Mouse (Mus musculus) stomach, embryonic 16.5 days (tissue): ENCODE measurements around the gene Myo1a. TPM values are rescaled to one million over a fixed set of nuclear protein-coding genes. Genes with fewer than 3 reads are reported as not detected.
"Not testable (repeated sequence)": the region's sequence is repeated elsewhere in the genome, so short reads cannot be mapped to it uniquely, and the experiment has no call there.

ENCODE experiments used
- ATAC-seq: fragments of 200-750 bp; cut with Nextera tagmentation; 2 replicates; pipeline ENCODE4 v1.8.0; 2017; ENCODE audit warnings: moderate number of reproducible peaks, moderate TSS enrichment; ENCODE audit not compliant: insufficient read depth, low FRiP score
- H3K27ac ChIP-seq: fragments of 300-500 bp; sonication (generic); 2 replicates; pipeline ENCODE4 v1.5.1; 2014; ENCODE audit warnings: low read length
- H3K27me3 ChIP-seq: fragments of 300-500 bp; sonication (generic); 2 replicates; pipeline ENCODE4 v1.6.1; 2014; ENCODE audit warnings: low read length, control low read depth, mixed read lengths; ENCODE audit not compliant: control insufficient read depth, insufficient read depth
- H3K36me3 ChIP-seq: fragments of 300-500 bp; sonication (generic); 2 replicates; pipeline ENCODE4 v1.6.1; 2014; ENCODE audit warnings: low read length; ENCODE audit not compliant: control insufficient read depth, insufficient read depth
- H3K4me1 ChIP-seq: fragments of 300-500 bp; sonication (generic); 2 replicates; pipeline ENCODE4 v1.6.1; 2014; ENCODE audit warnings: low read length, control low read depth, mixed read lengths; ENCODE audit not compliant: control insufficient read depth, insufficient read depth
- H3K4me2 ChIP-seq: fragments of 300-500 bp; sonication (generic); 2 replicates; pipeline ENCODE4 v1.6.1; 2014; ENCODE audit warnings: low read depth, low read length, mixed read lengths
- H3K4me3 ChIP-seq: fragments of 300-500 bp; sonication (generic); replicated peaks from 2 replicates; pipeline ENCODE4 v1.5.1; 2014; ENCODE audit warnings: mild to moderate bottlenecking, low read length
- H3K9ac ChIP-seq: fragments of 300-500 bp; sonication (generic); 2 replicates; pipeline ENCODE4 v1.6.1; 2014; ENCODE audit warnings: low read length
- H3K9me3 ChIP-seq: fragments of 300-500 bp; sonication (generic); replicated peaks from 2 replicates; pipeline ENCODE4 v1.6.1; 2016; ENCODE audit warnings: low read length, control low read depth; ENCODE audit not compliant: control insufficient read depth
- WGBS: fragments of 180-500 bp; shearing (Covaris S2); extraction: QIAGEN DNeasy Blood & Tissue Kit; methylation state at CpG from one replicate; pipeline ENCODE4 v1.1.7; 2014; 5-methylcytosine and 5-hydroxymethylcytosine counted together
- polyA plus RNA-seq: library from polyadenylated mRNA; unstranded; fragments of >200 nt; fragmentation: Nextera tagmentation; extraction: Ambion mirVana; gene quantifications from 2 replicates; pipeline ENCODE4 v1.2.1, GENCODE M21; 2015

The Myo1a gene
- polyA plus RNA-seq, 1 experiment from 2014 or later = 24.5 TPM

DNA sequence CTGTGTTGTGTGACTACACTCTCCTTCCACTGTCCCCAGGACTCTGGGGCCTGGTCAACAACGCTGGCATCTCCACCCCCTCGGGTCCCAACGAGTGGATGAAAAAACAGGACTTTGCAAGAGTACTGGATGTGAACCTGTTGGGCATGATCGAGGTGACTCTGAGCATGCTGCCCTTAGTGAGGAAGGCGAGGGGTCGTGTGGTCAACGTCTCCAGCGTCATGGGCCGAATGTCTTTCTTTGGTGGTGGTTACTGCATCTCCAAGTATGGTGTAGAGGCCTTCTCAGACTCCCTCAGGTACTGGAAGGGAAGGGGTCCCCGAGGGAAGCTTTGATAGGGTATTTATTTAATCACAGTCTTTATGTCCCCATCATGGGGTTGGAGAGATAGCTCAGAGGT is 58.0 kb downstream of the Myo1a start:
- not testable (repeated sequence) for ATAC-seq, H3K27me3 ChIP-seq, H3K27ac ChIP-seq

DNA sequence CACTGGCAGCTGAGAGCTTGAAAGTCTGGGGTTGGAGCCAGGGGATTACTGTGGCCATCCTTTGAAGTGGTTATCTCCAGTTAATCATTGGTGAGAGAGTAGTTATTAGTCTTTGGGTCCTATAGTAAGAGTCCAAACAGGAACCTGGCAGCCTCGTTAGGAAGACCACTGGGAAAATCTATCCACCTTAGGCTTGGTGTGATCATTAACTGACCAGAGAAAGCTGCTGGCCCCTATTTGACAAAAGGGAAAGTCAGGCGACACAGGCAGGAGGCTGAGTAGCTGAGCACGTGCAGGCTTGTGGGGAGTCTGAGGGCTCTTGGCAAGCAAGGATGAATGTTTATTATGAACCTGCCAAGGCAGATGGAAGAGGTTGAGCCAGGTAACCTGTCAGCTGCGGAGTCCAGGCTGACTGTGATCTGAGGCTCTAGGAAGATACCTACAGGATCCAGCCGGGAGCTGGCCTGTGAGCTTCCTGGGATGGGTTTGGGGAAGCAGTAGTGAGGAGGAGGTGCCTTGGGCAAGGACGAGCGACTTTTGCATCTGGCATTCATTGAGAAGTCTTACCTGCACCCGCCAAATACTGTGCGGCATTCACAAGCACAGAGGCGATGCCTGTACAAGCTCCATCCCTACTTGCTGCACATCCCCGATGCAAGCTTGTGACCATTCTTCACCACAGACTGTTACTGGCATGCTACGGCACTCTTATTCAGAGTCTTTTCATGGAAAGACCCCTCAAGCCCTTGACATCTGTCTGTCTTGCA is 59.1 kb downstream of the Myo1a start:
- Histone ChIP-seq H3K9me3 (no peaks in the 10 kb centered on the region), H3K27ac (no peak overlapping the region), H3K4me1 (no peaks in the 10 kb centered on the region; the same call in 1 of the 2 replicates), H3K4me3 (no peak overlapping the region), H3K36me3 (no peaks in the 10 kb centered on the region), H3K9ac (no peak overlapping the region), H3K4me2 (no peak overlapping the region), H3K27me3 (no peaks in the 10 kb centered on the region)
- ATAC-seq = 0 out of 2 replicates have a peak, but pooled peaks have one; percentile 21
- WGBS = 47% methylated on average over 12 of the region's 12 CpGs

More for the DNA sequence above, 58.0 kb downstream of the Myo1a start:
- not testable (repeated sequence) for H3K4me2 ChIP-seq, H3K4me1 ChIP-seq, H3K9me3 ChIP-seq, H3K9ac ChIP-seq, H3K36me3 ChIP-seq, H3K4me3 ChIP-seq
- WGBS = 84% methylated on average over 10 of the region's 10 CpGs

DNA sequence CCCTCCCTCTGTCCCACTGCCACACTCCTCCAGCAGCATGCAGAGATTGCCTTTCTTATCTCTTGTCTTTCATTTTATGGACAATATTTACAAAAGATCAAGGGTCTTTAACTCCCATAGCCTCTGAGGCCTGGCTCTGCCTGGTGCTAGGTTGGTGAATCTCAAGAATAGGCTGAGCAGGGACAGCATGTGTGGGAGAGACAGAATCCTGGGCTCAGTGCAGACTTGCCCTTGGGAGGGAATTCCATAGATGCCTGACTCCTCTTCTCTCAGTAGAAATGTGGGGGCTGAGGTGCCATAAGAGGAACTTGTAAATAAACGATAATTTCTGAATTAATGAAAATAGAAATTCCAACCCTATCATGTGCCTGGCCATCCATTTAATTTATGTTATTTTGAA is 61.6 kb downstream of the Myo1a start:
- H3K9ac ChIP-seq = no peak overlapping the region
- WGBS = 78% methylated on average over 1 of the region's 1 CpGs
- H3K4me1 ChIP-seq = no peaks in the 10 kb centered on the region; the same call in 1 of the 2 replicates
- no peak for ATAC-seq
- H3K36me3 ChIP-seq = no peaks in the 10 kb centered on the region
- no peak overlapping the region for H3K4me3 ChIP-seq
- no peak overlapping the region for H3K4me2 ChIP-seq
- H3K27me3 ChIP-seq = no peaks in the 10 kb centered on the region
- H3K27ac ChIP-seq = no peak overlapping the region
- no peaks in the 10 kb centered on the region for H3K9me3 ChIP-seq

Other genes starting within 250 kb of the Myo1a start
- gene Stac3, start 203.5 kb upstream of the Myo1a start, polyA plus RNA-seq = 0.70 and 5.5 TPM in 2 replicates
- gene Ndufa4l2, start 190.2 kb upstream of the Myo1a start, polyA plus RNA-seq = 192 and 231 TPM in 2 replicates
- 152 and 163 TPM in 2 replicates for gene Shmt2, start 182.7 kb upstream of the Myo1a start, polyA plus RNA-seq
- gene Nxph4, start 170.6 kb upstream of the Myo1a start, polyA plus RNA-seq = 3.4 and 4.6 TPM in 2 replicates
- 95.6 and 102 TPM in 2 replicates for gene Lrp1, start 84.0 kb upstream of the Myo1a start, polyA plus RNA-seq
- 49.7 and 60.3 TPM in 2 replicates for gene Stat6, start 62.2 kb upstream of the Myo1a start, polyA plus RNA-seq
- 8.8 and 10.0 TPM in 2 replicates for gene Nemp1, start 38.3 kb upstream of the Myo1a start, polyA plus RNA-seq
- 9.9 and 10.1 TPM in 2 replicates for gene Nab2, start 36.6 kb upstream of the Myo1a start, polyA plus RNA-seq
- 0.72 and 1.8 TPM in 2 replicates for gene Tac2, start 19.3 kb downstream of the Myo1a start, polyA plus RNA-seq
- gene Zbtb39, start 34.4 kb downstream of the Myo1a start, polyA plus RNA-seq = 2.0 and 2.2 TPM in 2 replicates
- gene Gpr182, start 46.6 kb downstream of the Myo1a start, polyA plus RNA-seq = 2.7 and 2.8 TPM in 2 replicates
- 0.10 and 0.11 TPM in 2 replicates for gene Rdh1, start 54.6 kb downstream of the Myo1a start, polyA plus RNA-seq
- 0.23 TPM in 1 of 2 replicates, not detected in the other for gene Rdh16f1, start 54.6 kb downstream of the Myo1a start, polyA plus RNA-seq
- gene Rdh9, start 71.2 kb downstream of the Myo1a start, polyA plus RNA-seq = 0.06 and 0.16 TPM in 2 replicates
- gene Rdh16, start 96.0 kb downstream of the Myo1a start, polyA plus RNA-seq = not detected in 2 replicates
- not detected in 2 replicates for gene Rdh19, start 144.8 kb downstream of the Myo1a start, polyA plus RNA-seq
- 0.10 TPM in 1 of 2 replicates, not detected in the other for gene Rdh16f2, start 161.3 kb downstream of the Myo1a start, polyA plus RNA-seq
- 0.40 and 0.57 TPM in 2 replicates for gene Rdh7, start 183.6 kb downstream of the Myo1a start, polyA plus RNA-seq
- gene Sdr9c7, start 193.3 kb downstream of the Myo1a start, polyA plus RNA-seq = 4.4 and 12.2 TPM in 2 replicates